Mouse (Mus musculus) macrophage (primary cell): ENCODE measurements around the gene Cdk16. TPM values are rescaled to one million over a fixed set of nuclear protein-coding genes. Genes with fewer than 3 reads are reported as not detected.
A peak's percentile ranks its signal among the peaks of the same experiment; 100 is the strongest.

ENCODE experiments used
- H3K27ac ChIP-seq: fragments of 350-480 bp; formaldehyde crosslinking; 2 replicates; pipeline ENCODE4 v1.9.0; 2021
- H3K36me3 ChIP-seq: fragments of 350-480 bp; formaldehyde crosslinking; 2 replicates; pipeline ENCODE4 v1.9.0; 2021; ENCODE audit errors: inconsistent target
- H3K4me3 ChIP-seq: fragments of 350-480 bp; formaldehyde crosslinking; 2 replicates; pipeline ENCODE4 v1.9.0; 2021; ENCODE audit errors: inconsistent target
- H3K79me2 ChIP-seq: fragments of 350-480 bp; formaldehyde crosslinking; 2 replicates; pipeline ENCODE4 v1.9.0; 2021; ENCODE audit errors: inconsistent target
- WGBS: methylation state at CpG from one replicate; pipeline ENCODE4 v1.1.7; 2026; ENCODE audit warnings: inconsistent platforms; ENCODE audit not compliant: missing documents; 5-methylcytosine and 5-hydroxymethylcytosine counted together
- polyA plus RNA-seq: library from polyadenylated mRNA; stranded (reverse); fragments of 250-400 nt; gene quantifications from 3 replicates; pipeline ENCODE4 v1.2.4, GENCODE M21; 2018; ENCODE audit warnings: inconsistent platforms
- total RNA-seq, 78 experiments: library from RNA; depleted of rRNA; stranded (reverse); fragments of 250-400 nt; gene quantifications; 1 replicate in 9 of 78; 2 replicates in 24 of 78; 3 replicates in 43 of 78; 4 replicates in 2 of 78; pipeline ENCODE4 v1.2.4; 2018; ENCODE audit warnings: inconsistent platforms in 56 of 78

The Cdk16 gene
- 100 to 1,000 TPM in 22 of 26 experiments, 10 to 100 TPM in 4; 80.9 to 249 (median 172) TPM for total RNA-seq (2018; cell fraction: chromatin; rRNA removed)
- total RNA-seq (2018; cell fraction: cytosol; rRNA removed): 10 to 100 TPM; 26.3 to 46.9 (median 32.4) TPM
- 100 to 1,000 TPM in 9 of 26 experiments, 10 to 100 TPM in 17; 47.8 to 153 (median 87.8) TPM for total RNA-seq (2018; cell fraction: nucleus; rRNA removed)
- 25.7 to 45.0 TPM (median 39.9 TPM) in 3 replicates for polyA plus RNA-seq

GRCm38 (mm10) chrX:20687519-20688067, at the start of gene Cdk16:
Gene Cdk16, plus strand, starts transcription at chrX:20687954.
- Histone ChIP-seq H3K27ac (peak within 1 kb of the TSS; percentile 73), H3K4me3 (peak within 1 kb of the TSS; percentile 59), H3K79me2 (peaks cover 40% of the 10 kb centered on the region), H3K36me3 (0 out of 2 replicates have a peak, but pooled peaks cover under 1% of the 10 kb centered on the region)
- WGBS: 20% methylated on average over 13 of the region's 16 CpGs

GRCm38 (mm10) chrX:20638141-20638540, 49.6 kb upstream of the Cdk16 start:
- WGBS: 95% methylated on average over 2 of the region's 2 CpGs
- Histone ChIP-seq H3K4me3 (no peak overlapping the region), H3K36me3 (no peaks in the 10 kb centered on the region), H3K79me2 (no peaks in the 10 kb centered on the region), H3K27ac (no peak overlapping the region)

DNA sequence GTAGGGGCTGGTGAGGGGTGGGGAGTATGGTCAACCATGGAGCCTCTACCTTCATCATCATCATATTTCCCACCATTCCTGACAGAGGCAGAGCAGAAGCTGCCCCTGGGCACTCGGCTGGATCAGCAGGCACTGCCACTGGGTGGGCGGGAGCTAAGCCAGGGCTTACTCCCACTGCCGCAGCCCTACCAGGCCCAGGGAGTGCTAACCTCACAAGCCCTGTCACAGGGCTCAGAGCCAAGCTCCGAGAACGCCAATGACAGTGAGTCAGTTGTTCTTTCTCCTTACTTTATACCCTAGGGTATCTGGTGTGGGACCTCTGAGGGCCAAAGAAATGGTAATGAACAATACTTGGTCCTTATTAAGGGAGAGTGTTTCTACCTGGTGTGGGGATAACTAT, 43.0 kb upstream of the Cdk16 start:
- H3K27ac ChIP-seq: no peak overlapping the region
- H3K36me3 ChIP-seq: no peaks in the 10 kb centered on the region
- 97% methylated on average over 3 of the region's 5 CpGs for WGBS
- H3K79me2 ChIP-seq: no peaks in the 10 kb centered on the region
- no peak overlapping the region for H3K4me3 ChIP-seq

- Histone ChIP-seq H3K4me3 (peak overlapping the region; percentile 51), H3K27ac (no peak overlapping the region), H3K36me3 (no peaks in the 10 kb centered on the region), H3K79me2 (no peaks in the 10 kb centered on the region)
- WGBS: 20% methylated on average over 4 of the region's 5 CpGs
Measured at GRCm38 (mm10) chrX:20657593-20657992, 30.2 kb upstream of the Cdk16 start.

- Histone ChIP-seq H3K27ac (peak within 1 kb of the TSS; percentile 65), H3K79me2 (peaks cover 5% of the 10 kb centered on the region), H3K4me3 (peak within 1 kb of the TSS; percentile 51), H3K36me3 (no peaks in the 10 kb centered on the region)
- WGBS: 19% methylated on average over 19 of the region's 27 CpGs
Measured at GRCm38 (mm10) chrX:20658026-20658652, 29.6 kb upstream of the Cdk16 start, which contains the start of gene Uba1. Gene Uba1, plus strand, starts transcription at chrX:20658326.

GRCm38 (mm10) chrX:20658891-20659406, 28.8 kb upstream of the Cdk16 start:
- no peaks in the 10 kb centered on the region for H3K36me3 ChIP-seq
- 18% methylated on average over 24 of the region's 24 CpGs for WGBS
- peaks cover 13% of the 10 kb centered on the region for H3K79me2 ChIP-seq
- H3K27ac ChIP-seq: peak overlapping the region; percentile 65
- H3K4me3 ChIP-seq: peak overlapping the region; percentile 51

- H3K36me3 ChIP-seq: no peaks in the 10 kb centered on the region
- H3K4me3 ChIP-seq: no peak overlapping the region
- no peak overlapping the region for H3K27ac ChIP-seq
- H3K79me2 ChIP-seq: peaks cover 46% of the 10 kb centered on the region
- WGBS: 47% methylated on average over 5 of the region's 5 CpGs
Measured at GRCm38 (mm10) chrX:20662317-20662715, 25.4 kb upstream of the Cdk16 start.

GRCm38 (mm10) chrX:20662716-20663443, 24.9 kb upstream of the Cdk16 start:
- WGBS: 13% methylated on average over 26 of the region's 28 CpGs
- Histone ChIP-seq H3K27ac (peak overlapping the region; percentile 79), H3K4me3 (peak overlapping the region; percentile 87), H3K36me3 (no peaks in the 10 kb centered on the region), H3K79me2 (peaks cover 52% of the 10 kb centered on the region)

DNA sequence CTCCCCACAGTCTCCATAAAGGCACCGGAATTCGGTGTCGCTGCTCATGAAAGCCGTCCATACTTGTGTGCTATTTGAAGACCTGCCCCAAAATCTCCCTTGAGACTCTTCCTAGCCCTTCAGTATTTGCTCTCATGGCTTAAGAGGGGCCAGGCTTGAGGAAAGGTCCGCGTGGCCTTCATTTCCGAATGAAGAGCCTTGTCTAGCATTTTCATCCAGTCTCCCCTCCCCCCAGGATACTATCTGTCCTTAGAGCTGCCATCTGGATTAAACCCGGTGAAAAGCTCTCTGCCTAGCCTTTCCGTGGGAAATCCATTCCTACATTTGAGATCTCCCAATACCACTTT, 24.3 kb upstream of the Cdk16 start:
- Histone ChIP-seq H3K36me3 (no peaks in the 10 kb centered on the region), H3K79me2 (peaks cover 57% of the 10 kb centered on the region), H3K27ac (peak overlapping the region; percentile 79), H3K4me3 (peak overlapping the region; percentile 87)
- WGBS: 22% methylated on average over 9 of the region's 9 CpGs

- peaks cover 45% of the 10 kb centered on the region for H3K79me2 ChIP-seq
- 21% methylated on average over 33 of the region's 33 CpGs for WGBS
- H3K27ac ChIP-seq: peak overlapping the region; percentile 73
- H3K36me3 ChIP-seq: no peaks in the 10 kb centered on the region
- H3K4me3 ChIP-seq: peak overlapping the region; percentile 47
Measured at GRCm38 (mm10) chrX:20688068-20688547, 354 bp downstream of the Cdk16 start.

GRCm38 (mm10) chrX:20688615-20689014, 861 bp downstream of the Cdk16 start:
- Histone ChIP-seq H3K4me3 (peak overlapping the region; percentile 59), H3K36me3 (peaks cover under 1% of the 10 kb centered on the region; the same call in 1 of the 2 replicates), H3K79me2 (peaks cover 45% of the 10 kb centered on the region), H3K27ac (peak overlapping the region; percentile 27; the same call in 1 of the 2 replicates)
- 21% methylated on average over 25 of the region's 35 CpGs for WGBS

DNA sequence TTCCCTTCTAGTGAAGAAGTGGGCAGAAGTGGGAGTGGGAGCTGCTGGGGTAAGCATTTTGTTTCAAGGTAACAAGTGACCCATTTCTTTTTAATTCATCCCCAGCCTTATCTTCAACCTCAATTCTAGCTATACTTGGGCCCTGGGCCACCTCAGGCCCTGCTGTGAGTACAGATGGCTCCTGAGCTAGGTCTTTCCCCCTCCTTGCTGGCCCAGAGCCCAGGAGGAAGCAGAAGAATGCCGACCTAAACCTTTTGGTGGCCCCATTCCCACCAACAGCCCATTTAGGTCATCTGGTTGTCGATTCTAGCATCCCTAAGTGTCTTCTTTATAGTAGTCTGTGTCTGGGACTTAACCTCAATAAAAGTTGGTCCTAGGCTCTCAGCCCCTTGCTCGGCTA, 3.8 kb downstream of the Cdk16 start:
- H3K4me3 ChIP-seq: no peak overlapping the region
- peaks cover 13% of the 10 kb centered on the region; the same call in 1 of the 2 replicates for H3K36me3 ChIP-seq
- no peak overlapping the region for H3K27ac ChIP-seq
- H3K79me2 ChIP-seq: peaks cover 45% of the 10 kb centered on the region
- WGBS: 56% methylated on average over 3 of the region's 3 CpGs

- Histone ChIP-seq H3K36me3 (peaks cover 13% of the 10 kb centered on the region; the same call in 1 of the 2 replicates), H3K27ac (no peak overlapping the region), H3K79me2 (peaks cover 45% of the 10 kb centered on the region), H3K4me3 (no peak overlapping the region)
- WGBS: 77% methylated on average over 1 of the region's 1 CpGs
Measured at GRCm38 (mm10) chrX:20692616-20693015, 4.9 kb downstream of the Cdk16 start.

DNA sequence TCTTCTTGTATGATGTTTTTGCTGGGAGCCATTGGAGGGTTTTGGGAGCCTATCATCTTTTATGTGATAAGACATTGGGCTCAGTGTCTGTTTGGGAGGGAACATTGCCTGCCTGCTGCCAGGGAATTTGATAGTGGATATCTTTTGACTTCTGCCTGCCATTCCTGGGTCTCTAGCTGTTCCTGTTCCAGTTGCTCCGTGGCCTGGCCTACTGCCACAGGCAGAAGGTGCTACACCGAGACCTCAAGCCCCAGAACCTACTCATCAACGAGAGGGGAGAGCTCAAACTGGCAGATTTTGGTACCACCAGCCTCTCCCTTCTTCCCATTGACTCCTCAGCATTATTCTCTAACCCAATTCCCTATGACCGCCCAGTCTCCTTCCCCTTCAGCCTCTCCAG, 8.1 kb downstream of the Cdk16 start:
- H3K4me3 ChIP-seq: no peak overlapping the region
- H3K79me2 ChIP-seq: peaks cover 23% of the 10 kb centered on the region
- H3K36me3 ChIP-seq: peaks cover 13% of the 10 kb centered on the region; the same call in 1 of the 2 replicates
- WGBS: 80% methylated on average over 4 of the region's 4 CpGs
- no peak overlapping the region for H3K27ac ChIP-seq
